Comparison of ENCODE assay signal across 10 mouse cellular contexts in the genomic region with DNA sequence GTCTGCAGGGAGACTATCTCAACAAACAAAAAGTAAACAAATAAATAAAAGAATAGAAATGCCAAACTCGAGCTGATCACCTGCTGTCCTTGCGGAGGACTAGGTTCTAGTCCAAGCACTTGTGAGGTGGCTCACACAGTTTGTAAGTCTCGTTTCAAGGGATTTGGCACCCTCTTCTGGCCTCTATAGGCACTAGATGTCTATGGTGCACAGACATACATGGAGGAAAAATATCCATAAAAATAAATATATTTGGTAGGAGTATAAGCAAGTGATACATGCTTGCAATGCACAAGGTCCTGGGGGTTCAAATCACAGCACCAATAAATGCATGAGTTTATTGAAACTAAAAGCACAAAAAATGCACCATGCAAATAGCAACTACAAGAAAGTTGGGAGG. TPM values are rescaled to one million over a fixed set of nuclear protein-coding genes. Genes with fewer than 3 reads are reported as not detected.
DNase-seq lines count a peak whose midpoint lies in the region; ATAC-seq and TF ChIP-seq lines count a peak whose summit lies in the region.
"Had no signal": no experiment of that assay in that cellular context is flagged by ENCODE, and none has a peak within 500 bp of the region (broad histone marks: within the 10 kb centered on the region; RNA-seq: fewer than 3 reads in every experiment).

No protein-coding gene starts in this region.

- intact Hi-C loops in gastrocnemius, postnatal 36 days (cut with DNase I), result loop anchor here (5.0 kb wide), 1 partner anchor 63 kb away; no protein-coding TSS in a partner anchor

- DNase-seq in forebrain, embryonic 11.5 days (ENCODE audit: low spot score), result no peak
- peak; percentile 35 for DNase-seq in midbrain, postnatal 0 days (ENCODE audit: low spot score)
- peak; percentile 45 for DNase-seq in embryonic facial prominence, embryonic 14.5 days (ENCODE audit: low spot score)
- peak; percentile 4 for DNase-seq in naive thymus-derived CD4-positive, alpha-beta T cell, adult 2 months (ENCODE audit: low read depth)
- no peak for DNase-seq in gastrocnemius, postnatal 36 days
- no peak for DNase-seq in ovary, postnatal 10 days (ENCODE audit: low spot score)
- DNase-seq: gastrocnemius, postnatal 10 days had no signal

- WGBS in forebrain, embryonic 11.5 days, result 65% methylated on average over 3 of the region's 3 CpGs
- WGBS in forebrain, embryonic 16.5 days, result 60% methylated on average over 3 of the region's 3 CpGs
- WGBS in midbrain, postnatal 0 days, result 65% methylated on average over 3 of the region's 3 CpGs
- 69% methylated on average over 3 of the region's 3 CpGs for WGBS in midbrain, embryonic 16.5 days
- 54% methylated on average over 3 of the region's 3 CpGs for WGBS in embryonic facial prominence, embryonic 14.5 days

- H3K27me3 ChIP-seq in forebrain, embryonic 11.5 days (ENCODE audit: control insufficient read depth, insufficient read depth, low read length), result no peaks in the 10 kb centered on the region
- no peaks in the 10 kb centered on the region for H3K27me3 ChIP-seq in forebrain, embryonic 16.5 days (replicated peaks; ENCODE audit: control insufficient read depth, insufficient read depth, low read length)
- no peaks in the 10 kb centered on the region for H3K27me3 ChIP-seq in midbrain, postnatal 0 days (ENCODE audit: insufficient read depth, low read length)
- H3K27me3 ChIP-seq in midbrain, embryonic 16.5 days (ENCODE audit: control insufficient read depth, insufficient read depth, low read depth, low read length), result no peaks in the 10 kb centered on the region
- H3K27me3 ChIP-seq in embryonic facial prominence, embryonic 14.5 days (replicated peaks; ENCODE audit: control insufficient read depth, insufficient read depth, low read length), result no peaks in the 10 kb centered on the region
- H3K27me3 ChIP-seq: limb, embryonic 15.5 days had no signal

- H3K4me1 ChIP-seq in forebrain, embryonic 11.5 days (replicated peaks; ENCODE audit: control insufficient read depth, insufficient read depth, low read length), result no peaks in the 10 kb centered on the region
- H3K4me1 ChIP-seq in forebrain, embryonic 16.5 days (replicated peaks; ENCODE audit: control insufficient read depth, insufficient read depth, low read length), result no peaks in the 10 kb centered on the region
- no peaks in the 10 kb centered on the region for H3K4me1 ChIP-seq in midbrain, postnatal 0 days (ENCODE audit: insufficient read depth, low read length)
- no peaks in the 10 kb centered on the region for H3K4me1 ChIP-seq in midbrain, embryonic 16.5 days (ENCODE audit: control insufficient read depth, insufficient read depth, low read length)
- no peaks in the 10 kb centered on the region for H3K4me1 ChIP-seq in embryonic facial prominence, embryonic 14.5 days (ENCODE audit: control insufficient read depth, insufficient read depth, low read length)
- H3K4me1 ChIP-seq: limb, embryonic 15.5 days had no signal

- peaks cover 3% of the 10 kb centered on the region; the same call in 1 of the 2 replicates for H3K36me3 ChIP-seq in forebrain, embryonic 11.5 days (ENCODE audit: control insufficient read depth, insufficient read depth, low read length)
- 0 out of 2 replicates have a peak, but pooled peaks cover 3% of the 10 kb centered on the region for H3K36me3 ChIP-seq in forebrain, embryonic 16.5 days (ENCODE audit: control insufficient read depth, insufficient read depth)
- H3K36me3 ChIP-seq in midbrain, postnatal 0 days (ENCODE audit: insufficient read depth, low read length), result no peaks in the 10 kb centered on the region
- no peaks in the 10 kb centered on the region; the same call in none of the 2 replicates for H3K36me3 ChIP-seq in midbrain, embryonic 16.5 days (ENCODE audit: control insufficient read depth, insufficient read depth, low read length)
- H3K36me3 ChIP-seq in embryonic facial prominence, embryonic 14.5 days (ENCODE audit: control insufficient read depth, insufficient read depth, low read length), result 0 out of 2 replicates have a peak, but pooled peaks cover 7% of the 10 kb centered on the region
- H3K36me3 ChIP-seq: limb, embryonic 15.5 days had no signal

- no peaks in the 10 kb centered on the region for H3K9me3 ChIP-seq in forebrain, embryonic 11.5 days (ENCODE audit: control insufficient read depth, low read length)
- no peaks in the 10 kb centered on the region for H3K9me3 ChIP-seq in forebrain, embryonic 16.5 days (ENCODE audit: control insufficient read depth, low read length)
- no peaks in the 10 kb centered on the region for H3K9me3 ChIP-seq in midbrain, postnatal 0 days (ENCODE audit: low read length)
- no peaks in the 10 kb centered on the region for H3K9me3 ChIP-seq in midbrain, embryonic 16.5 days (replicated peaks; ENCODE audit: control insufficient read depth, low read length, poor library complexity, severe bottlenecking)
- H3K9me3 ChIP-seq in embryonic facial prominence, embryonic 14.5 days (ENCODE audit: control insufficient read depth, low read length), result no peaks in the 10 kb centered on the region
- H3K9me3 ChIP-seq: limb, embryonic 15.5 days had no signal

- H3K9ac ChIP-seq in forebrain, embryonic 11.5 days (ENCODE audit: low read length), result no peak overlapping the region
- H3K9ac ChIP-seq in forebrain, embryonic 16.5 days (replicated peaks; ENCODE audit: low read depth, low read length), result no peak overlapping the region
- no peak overlapping the region for H3K9ac ChIP-seq in midbrain, postnatal 0 days (replicated peaks; ENCODE audit: low read length, poor library complexity, severe bottlenecking)
- H3K9ac ChIP-seq in midbrain, embryonic 16.5 days (ENCODE audit: low read depth, low read length), result no peak overlapping the region
- no peak overlapping the region for H3K9ac ChIP-seq in embryonic facial prominence, embryonic 14.5 days (ENCODE audit: low read depth, low read length)
- H3K9ac ChIP-seq: limb, embryonic 15.5 days had no signal

- no peak overlapping the region for H3K4me3 ChIP-seq in forebrain, embryonic 11.5 days (ENCODE audit: low read depth, low read length)
- H3K4me3 ChIP-seq in forebrain, embryonic 16.5 days (replicated peaks; ENCODE audit: low read length), result no peak overlapping the region
- no peak overlapping the region for H3K4me3 ChIP-seq in midbrain, postnatal 0 days (ENCODE audit: low read depth, low read length)
- no peak overlapping the region for H3K4me3 ChIP-seq in midbrain, embryonic 16.5 days (ENCODE audit: low read depth, low read length)
- H3K4me3 ChIP-seq in embryonic facial prominence, embryonic 14.5 days (ENCODE audit: low read depth, low read length), result no peak overlapping the region
- H3K4me3 ChIP-seq: limb, embryonic 15.5 days had no signal

- 0 out of 2 replicates have a peak, but pooled peaks have one; percentile 49 for ATAC-seq in forebrain, embryonic 11.5 days (replicated peaks; ENCODE audit: low FRiP score)
- no peak for ATAC-seq in forebrain, embryonic 16.5 days
- ATAC-seq in midbrain, postnatal 0 days (ENCODE audit: low FRiP score), result no peak
- no peak for ATAC-seq in midbrain, embryonic 16.5 days
- ATAC-seq in embryonic facial prominence, embryonic 14.5 days (ENCODE audit: low read depth), result 0 out of 2 replicates have a peak, but pooled peaks have one; percentile 53

- no peak overlapping the region for H3K4me2 ChIP-seq in forebrain, embryonic 11.5 days (ENCODE audit: low read depth, low read length, severe bottlenecking)
- H3K4me2 ChIP-seq in forebrain, embryonic 16.5 days (ENCODE audit: low read length), result no peak overlapping the region
- no peak overlapping the region for H3K4me2 ChIP-seq in midbrain, postnatal 0 days (ENCODE audit: low read depth, low read length, poor library complexity, severe bottlenecking)
- H3K4me2 ChIP-seq in midbrain, embryonic 16.5 days (ENCODE audit: low read length), result no peak overlapping the region
- no peak overlapping the region for H3K4me2 ChIP-seq in embryonic facial prominence, embryonic 14.5 days (ENCODE audit: low read depth, low read length)
- H3K4me2 ChIP-seq: limb, embryonic 15.5 days had no signal

- H3K27ac ChIP-seq in forebrain, embryonic 11.5 days (ENCODE audit: low read depth, low read length), result no peak overlapping the region
- no peak overlapping the region for H3K27ac ChIP-seq in forebrain, embryonic 16.5 days (ENCODE audit: low read length)
- no peak overlapping the region for H3K27ac ChIP-seq in midbrain, postnatal 0 days (ENCODE audit: low read depth, low read length)
- no peak overlapping the region for H3K27ac ChIP-seq in midbrain, embryonic 16.5 days (ENCODE audit: low read length)
- H3K27ac ChIP-seq in embryonic facial prominence, embryonic 14.5 days (replicated peaks; ENCODE audit: low read depth, low read length), result no peak overlapping the region
- H3K27ac ChIP-seq: limb, embryonic 15.5 days had no signal

- TF ChIP-seq CTCF in midbrain, postnatal 0 days (IDR thresholded peaks at IDR 0.05), result peak; percentile 47

RNA-seq across cellular contexts. Expression of a gene that starts 7.9 kb away (rescaled TPM):
- 4.0 and 5.5 TPM in 2 replicates for polyA plus RNA-seq in forebrain, embryonic 11.5 days (2014; fragmentation: Nextera tagmentation; extraction: Ambion mirVana)
- 1.9 and 2.4 TPM in 2 replicates for polyA plus RNA-seq in forebrain, embryonic 16.5 days (2015; fragmentation: Nextera tagmentation; extraction: Ambion mirVana)
- 1.9 and 2.3 TPM in 2 replicates for total RNA-seq in midbrain, postnatal 0 days (2014; rRNA removed)
- polyA plus RNA-seq in midbrain, postnatal 0 days (2015; fragmentation: Nextera tagmentation; extraction: Ambion mirVana), result 0.90 and 1.5 TPM in 2 replicates
- 0.88 and 1.4 TPM in 2 replicates for polyA plus RNA-seq in midbrain, embryonic 16.5 days (2015; fragmentation: Nextera tagmentation; extraction: Ambion mirVana)
- 6.6 and 8.1 TPM in 2 replicates for polyA plus RNA-seq in embryonic facial prominence, embryonic 14.5 days (2014; fragmentation: Nextera tagmentation; extraction: Ambion mirVana)
- 1 to 10 TPM; 1.4 to 1.7 TPM for total RNA-seq in gastrocnemius, postnatal 36 days (2021)

RNA-seq across cellular contexts. Expression of a gene that starts 34.4 kb away (rescaled TPM):
- polyA plus RNA-seq in forebrain, embryonic 11.5 days (2014; fragmentation: Nextera tagmentation; extraction: Ambion mirVana), result not detected in 2 replicates
- 0.18 TPM in 1 of 2 replicates, not detected in the other for polyA plus RNA-seq in forebrain, embryonic 16.5 days (2015; fragmentation: Nextera tagmentation; extraction: Ambion mirVana)
- not detected in 2 replicates for total RNA-seq in midbrain, postnatal 0 days (2014; rRNA removed)
- polyA plus RNA-seq in midbrain, postnatal 0 days (2015; fragmentation: Nextera tagmentation; extraction: Ambion mirVana), result not detected in 2 replicates
- polyA plus RNA-seq in midbrain, embryonic 16.5 days (2015; fragmentation: Nextera tagmentation; extraction: Ambion mirVana), result 0.15 TPM in 1 of 2 replicates, not detected in the other
- polyA plus RNA-seq in embryonic facial prominence, embryonic 14.5 days (2014; fragmentation: Nextera tagmentation; extraction: Ambion mirVana), result not detected in 2 replicates
- total RNA-seq in gastrocnemius, postnatal 36 days (2021), result not detected
- total RNA-seq: gastrocnemius, postnatal 10 days had no signal

RNA-seq across cellular contexts. Expression of a gene that starts 38.6 kb away (rescaled TPM):
- polyA plus RNA-seq in forebrain, embryonic 11.5 days (2014; fragmentation: Nextera tagmentation; extraction: Ambion mirVana), result 64.9 and 68.2 TPM in 2 replicates
- 51.0 and 54.0 TPM in 2 replicates for polyA plus RNA-seq in forebrain, embryonic 16.5 days (2015; fragmentation: Nextera tagmentation; extraction: Ambion mirVana)
- 27.8 and 28.2 TPM in 2 replicates for total RNA-seq in midbrain, postnatal 0 days (2014; rRNA removed)
- polyA plus RNA-seq in midbrain, postnatal 0 days (2015; fragmentation: Nextera tagmentation; extraction: Ambion mirVana), result 51.6 and 58.8 TPM in 2 replicates
- 54.5 and 55.7 TPM in 2 replicates for polyA plus RNA-seq in midbrain, embryonic 16.5 days (2015; fragmentation: Nextera tagmentation; extraction: Ambion mirVana)
- 32.6 and 35.0 TPM in 2 replicates for polyA plus RNA-seq in embryonic facial prominence, embryonic 14.5 days (2014; fragmentation: Nextera tagmentation; extraction: Ambion mirVana)
- total RNA-seq in gastrocnemius, postnatal 36 days (2021), result 1 to 10 TPM; 7.3 to 7.4 TPM

Comparison
In these comparisons a context has a peak if more than half of its experiments do, and no peak if none do; other contexts are left out.
1. ATAC-seq: peak in forebrain, embryonic 11.5 days (single experiment) and embryonic facial prominence, embryonic 14.5 days (single experiment); none in forebrain, embryonic 16.5 days (single experiment), midbrain, postnatal 0 days (single experiment) and midbrain, embryonic 16.5 days (single experiment).
2. DNase-seq: peak in midbrain, postnatal 0 days (single experiment), embryonic facial prominence, embryonic 14.5 days (single experiment) and naive thymus-derived CD4-positive, alpha-beta T cell, adult 2 months (single experiment); none in forebrain, embryonic 11.5 days (single experiment), gastrocnemius, postnatal 36 days (0 of 2) and ovary, postnatal 10 days (single experiment).